Mouse (Mus musculus) liver, embryonic 15.5 days (tissue): Measurements from ENCODE around the gene Sla2. TPM values are rescaled to one million over a fixed set of nuclear protein-coding genes. Genes with fewer than 3 reads are reported as not detected.
"Not testable (repeated sequence)": the region's sequence is repeated elsewhere in the genome, so short reads cannot be mapped to it uniquely, and the experiment has no call there.

Experiments used
- ATAC-seq: fragments of 200-750 bp; cut with Nextera tagmentation; 2 replicates; pipeline ENCODE4 v1.8.0; 2017; ENCODE audit warnings: moderate number of reproducible peaks, mild to moderate bottlenecking, moderate library complexity; ENCODE audit not compliant: insufficient read depth
- H3K27ac ChIP-seq: fragments of 300-500 bp; sonication (generic); replicated peaks from 2 replicates; pipeline ENCODE4 v1.5.1; 2015; ENCODE audit warnings: mild to moderate bottlenecking, inconsistent platforms
- H3K27me3 ChIP-seq: fragments of 300-500 bp; sonication (generic); 2 replicates; pipeline ENCODE4 v1.6.1; 2015; ENCODE audit warnings: mild to moderate bottlenecking, inconsistent platforms
- H3K36me3 ChIP-seq: fragments of 300-500 bp; sonication (generic); replicated peaks from 2 replicates; pipeline ENCODE4 v1.6.1; 2015; ENCODE audit warnings: moderate library complexity, mild to moderate bottlenecking, inconsistent platforms
- H3K4me1 ChIP-seq: fragments of 300-500 bp; sonication (generic); replicated peaks from 2 replicates; pipeline ENCODE4 v1.6.1; 2015; ENCODE audit warnings: inconsistent platforms
- H3K4me2 ChIP-seq: fragments of 300-500 bp; sonication (generic); 2 replicates; pipeline ENCODE4 v1.6.1; 2015; ENCODE audit warnings: moderate library complexity, mild to moderate bottlenecking, inconsistent platforms
- H3K4me3 ChIP-seq: fragments of 300-500 bp; sonication (generic); replicated peaks from 2 replicates; pipeline ENCODE4 v1.5.1; 2015; ENCODE audit warnings: mild to moderate bottlenecking, inconsistent platforms
- H3K9ac ChIP-seq: fragments of 300-500 bp; sonication (generic); 2 replicates; pipeline ENCODE4 v1.6.1; 2015; ENCODE audit warnings: moderate library complexity, mild to moderate bottlenecking, inconsistent platforms
- H3K9me3 ChIP-seq: fragments of 300-500 bp; sonication (generic); replicated peaks from 2 replicates; pipeline ENCODE4 v1.6.1; 2016; ENCODE audit warnings: inconsistent platforms
- WGBS: fragments of 180-500 bp; shearing (Covaris S2); methylation state at CpG from one replicate; pipeline ENCODE4 v1.1.7; 2015; ENCODE audit warnings: mixed read lengths; ENCODE audit not compliant: insufficient replicate concordance; 5-methylcytosine and 5-hydroxymethylcytosine counted together
- polyA plus RNA-seq: library from polyadenylated mRNA; unstranded; fragments of >200 nt; fragmentation: Nextera tagmentation; extraction: Ambion mirVana; gene quantifications from 2 replicates; pipeline ENCODE4 v1.2.1, GENCODE M21; 2015

Sla2 gene
- polyA plus RNA-seq, 1 experiment from 2014 or later: 2.1 TPM

GRCm38 (mm10) chr2:156853584-156853983 lies 33.4 kb downstream of the Sla2 start:
- H3K4me2 ChIP-seq, H3K27ac ChIP-seq, H3K4me3 ChIP-seq, H3K27me3 ChIP-seq, H3K9me3 ChIP-seq, ATAC-seq, H3K9ac ChIP-seq: not testable (repeated sequence)
- Histone ChIP-seq H3K36me3 (peaks cover 28% of the 10 kb centered on the region), H3K4me1 (peaks cover 30% of the 10 kb centered on the region)
- 86% methylated on average over 9 of the region's 13 CpGs for WGBS

GRCm38 (mm10) chr2:156850505-156850904 lies 36.5 kb downstream of the Sla2 start:
- no peaks in the 10 kb centered on the region for H3K27me3 ChIP-seq
- ATAC-seq: no peak; the same call in 1 of the 2 replicates
- no peak overlapping the region for H3K9ac ChIP-seq
- 0 out of 2 replicates have a peak overlapping the region, but pooled peaks have one; percentile 24 for H3K27ac ChIP-seq
- peaks cover 21% of the 10 kb centered on the region for H3K4me1 ChIP-seq
- 68% methylated on average over 5 of the region's 5 CpGs for WGBS
- no peaks in the 10 kb centered on the region for H3K9me3 ChIP-seq
- H3K4me2 ChIP-seq: no peak overlapping the region
- peaks cover 28% of the 10 kb centered on the region; the same call in 1 of the 2 replicates for H3K36me3 ChIP-seq
- H3K4me3 ChIP-seq: no peak overlapping the region

GRCm38 (mm10) chr2:156848526-156849182 lies 38.3 kb downstream of the Sla2 start:
- Histone ChIP-seq H3K4me1 (peaks cover 24% of the 10 kb centered on the region), H3K9me3 (no peaks in the 10 kb centered on the region), H3K27ac (no peak overlapping the region), H3K4me2 (no peak overlapping the region), H3K36me3 (peaks cover 32% of the 10 kb centered on the region; the same call in 1 of the 2 replicates), H3K27me3 (no peaks in the 10 kb centered on the region), H3K9ac (no peak overlapping the region), H3K4me3 (no peak overlapping the region)
- 57% methylated on average over 6 of the region's 6 CpGs for WGBS
- no peak for ATAC-seq

- no peaks in the 10 kb centered on the region for H3K9me3 ChIP-seq
- H3K9ac ChIP-seq: no peak overlapping the region
- no peaks in the 10 kb centered on the region for H3K27me3 ChIP-seq
- no peak overlapping the region for H3K4me3 ChIP-seq
- peaks cover 34% of the 10 kb centered on the region for H3K4me1 ChIP-seq
- 73% methylated on average over 6 of the region's 6 CpGs for WGBS
- no peak for ATAC-seq
- H3K36me3 ChIP-seq: peaks cover 32% of the 10 kb centered on the region; the same call in 1 of the 2 replicates
- H3K27ac ChIP-seq: no peak overlapping the region
- no peak overlapping the region for H3K4me2 ChIP-seq
Measured at GRCm38 (mm10) chr2:156847653-156848052, 39.3 kb downstream of the Sla2 start.

- ATAC-seq: no peak
- peaks cover 44% of the 10 kb centered on the region for H3K4me1 ChIP-seq
- H3K27ac ChIP-seq: no peak overlapping the region
Measured at GRCm38 (mm10) chr2:156844715-156845114, 42.3 kb downstream of the Sla2 start.

GRCm38 (mm10) chr2:156843331-156843730 lies 43.7 kb downstream of the Sla2 start:
- no peak overlapping the region for H3K4me2 ChIP-seq
- no peaks in the 10 kb centered on the region; the same call in 1 of the 2 replicates for H3K27me3 ChIP-seq
- no peak overlapping the region for H3K9ac ChIP-seq
- 78% methylated on average over 10 of the region's 10 CpGs for WGBS
- H3K27ac ChIP-seq: no peak overlapping the region
- H3K36me3 ChIP-seq: peaks cover 20% of the 10 kb centered on the region; the same call in 1 of the 2 replicates
- no peak for ATAC-seq
- H3K4me1 ChIP-seq: peaks cover 48% of the 10 kb centered on the region
- no peaks in the 10 kb centered on the region for H3K9me3 ChIP-seq
- H3K4me3 ChIP-seq: no peak overlapping the region

More at GRCm38 (mm10) chr2:156844715-156845114, 42.3 kb downstream of the Sla2 start:
- Histone ChIP-seq H3K9me3 (no peaks in the 10 kb centered on the region), H3K4me2 (no peak overlapping the region), H3K9ac (no peak overlapping the region), H3K4me3 (no peak overlapping the region), H3K27me3 (no peaks in the 10 kb centered on the region; the same call in 1 of the 2 replicates), H3K36me3 (peaks cover 20% of the 10 kb centered on the region; the same call in 1 of the 2 replicates)
- 75% methylated on average over 10 of the region's 10 CpGs for WGBS

- H3K4me3 ChIP-seq: peak overlapping the region; percentile 72
- 51% methylated on average over 11 of the region's 11 CpGs for WGBS
Measured at GRCm38 (mm10) chr2:156842711-156843110, 44.3 kb downstream of the Sla2 start.

GRCm38 (mm10) chr2:156841841-156842706 lies 44.9 kb downstream of the Sla2 start:
- ATAC-seq: 0 out of 2 replicates have a peak, but pooled peaks have one; percentile 4
- H3K27ac ChIP-seq: peak overlapping the region; percentile 67
- WGBS: 7% methylated on average over 20 of the region's 20 CpGs
- no peaks in the 10 kb centered on the region for H3K9me3 ChIP-seq
- peak overlapping the region; percentile 72 for H3K4me3 ChIP-seq
- H3K4me1 ChIP-seq: peaks cover 48% of the 10 kb centered on the region
- peak overlapping the region; percentile 29; the same call in 1 of the 2 replicates for H3K9ac ChIP-seq
- no peaks in the 10 kb centered on the region; the same call in 1 of the 2 replicates for H3K27me3 ChIP-seq
- H3K4me2 ChIP-seq: peak overlapping the region; percentile 96
- H3K36me3 ChIP-seq: peaks cover 11% of the 10 kb centered on the region; the same call in 1 of the 2 replicates

More at GRCm38 (mm10) chr2:156842711-156843110, 44.3 kb downstream of the Sla2 start:
- ATAC-seq: no peak
- Histone ChIP-seq H3K9ac (no peak overlapping the region), H3K4me1 (peaks cover 48% of the 10 kb centered on the region), H3K27ac (no peak overlapping the region), H3K36me3 (peaks cover 16% of the 10 kb centered on the region; the same call in 1 of the 2 replicates), H3K4me2 (peak overlapping the region; percentile 96), H3K27me3 (no peaks in the 10 kb centered on the region; the same call in 1 of the 2 replicates), H3K9me3 (no peaks in the 10 kb centered on the region)

GRCm38 (mm10) chr2:156841028-156841840 lies 45.8 kb downstream of the Sla2 start:
- peak overlapping the region; percentile 62 for H3K9ac ChIP-seq
- WGBS: under 1% methylated on average over 42 of the region's 42 CpGs
- peaks cover 4% of the 10 kb centered on the region; the same call in 1 of the 2 replicates for H3K36me3 ChIP-seq
- peak overlapping the region; percentile 72 for H3K4me3 ChIP-seq
- no peaks in the 10 kb centered on the region for H3K9me3 ChIP-seq
- H3K4me1 ChIP-seq: peaks cover 48% of the 10 kb centered on the region
- no peaks in the 10 kb centered on the region; the same call in 1 of the 2 replicates for H3K27me3 ChIP-seq
- H3K27ac ChIP-seq: peak overlapping the region; percentile 67
- peak overlapping the region; percentile 96 for H3K4me2 ChIP-seq
- peak; percentile 2; the same call in 1 of the 2 replicates for ATAC-seq
